In the genomic region with DNA sequence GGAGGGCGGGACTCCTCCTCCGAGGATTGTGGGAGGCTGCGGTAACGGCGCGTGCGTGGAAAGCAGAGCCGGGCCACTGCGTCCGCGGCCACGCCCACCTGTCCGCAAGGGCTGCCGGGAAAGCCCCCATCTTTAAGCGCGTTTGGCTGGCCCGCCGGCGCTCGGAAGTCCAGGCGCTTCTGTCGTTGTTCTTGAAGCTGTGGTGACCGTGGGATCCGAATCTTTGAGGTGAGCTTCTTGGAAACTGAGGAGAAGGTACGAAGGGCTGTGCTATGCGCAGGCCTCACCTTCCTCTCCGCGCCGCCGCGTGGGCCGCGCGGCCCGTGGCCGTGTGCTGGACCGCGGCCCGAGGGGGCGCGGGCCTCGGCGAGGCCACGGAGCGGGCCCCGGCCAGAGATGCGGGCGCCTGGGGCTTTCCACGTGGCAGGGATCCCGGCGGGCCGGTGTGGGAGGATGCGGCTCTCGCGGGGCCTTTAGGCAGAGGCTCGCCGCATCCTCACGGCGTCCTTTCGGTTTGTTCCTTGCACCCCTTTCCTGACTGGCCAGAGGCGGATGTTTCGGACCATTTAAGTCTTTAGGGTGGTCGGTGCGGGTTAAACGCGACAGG, we compare ENCODE assay signal across 8 mouse cellular contexts. TPM values are rescaled to one million over a fixed set of nuclear protein-coding genes. Genes with fewer than 3 reads are reported as not detected.
A peak's percentile ranks its signal among the peaks of the same experiment; 100 is the strongest.
DNase-seq lines count a peak whose midpoint lies in the region; ATAC-seq and TF ChIP-seq lines count a peak whose summit lies in the region.

A gene (plus strand): TSS at position 78 of the 607 bp plus-strand sequence.

- ATAC-seq in heart, embryonic 15.5 days (replicated peaks; ENCODE audit: insufficient number of reproducible peaks, insufficient read depth, low FRiP score, low read depth) = peak; percentile 95
- ATAC-seq in liver, embryonic 14.5 days (ENCODE audit: insufficient read depth) = peak; percentile 95
- peak; percentile 89 for ATAC-seq in neural tube, embryonic 11.5 days (ENCODE audit: insufficient read depth, low FRiP score, low TSS enrichment)
- ATAC-seq in stomach, postnatal 0 days (ENCODE audit: low FRiP score, low TSS enrichment) = peak; percentile 93

- no peaks in the 10 kb centered on the region for H3K9me3 ChIP-seq in heart, embryonic 15.5 days (replicated peaks)
- no peaks in the 10 kb centered on the region for H3K9me3 ChIP-seq in liver, embryonic 14.5 days (ENCODE audit: control insufficient read depth, low read length)
- no peaks in the 10 kb centered on the region for H3K9me3 ChIP-seq in neural tube, embryonic 11.5 days (ENCODE audit: control insufficient read depth, low read length)
- no peaks in the 10 kb centered on the region for H3K9me3 ChIP-seq in stomach, postnatal 0 days (ENCODE audit: control insufficient read depth, low read length)

- no peak for TF ChIP-seq EP300 in liver, embryonic 14.5 days (IDR thresholded peaks at IDR 0.05; ENCODE audit: low read depth)
- TF ChIP-seq EP300 in stomach, postnatal 0 days (optimal IDR thresholded peaks at IDR 0.05) = no peak

- H3K4me2 ChIP-seq in heart, embryonic 15.5 days = peak within 1 kb of the TSS; percentile 67
- peak within 1 kb of the TSS; percentile 92 for H3K4me2 ChIP-seq in liver, embryonic 14.5 days (ENCODE audit: low read depth)
- H3K4me2 ChIP-seq in neural tube, embryonic 11.5 days (ENCODE audit: low read depth) = peak within 1 kb of the TSS; percentile 75
- H3K4me2 ChIP-seq in stomach, postnatal 0 days (replicated peaks; ENCODE audit: low read depth) = peak within 1 kb of the TSS; percentile 58

- no peaks in the 10 kb centered on the region for H3K4me1 ChIP-seq in brown adipose tissue, adult 24 weeks (ENCODE audit: control insufficient read depth, insufficient read depth, insufficient read length, low read length)
- peaks cover 8% of the 10 kb centered on the region for H3K4me1 ChIP-seq in heart, embryonic 15.5 days (replicated peaks)
- H3K4me1 ChIP-seq in liver, embryonic 14.5 days (replicated peaks; ENCODE audit: control insufficient read depth in 2 of 2, insufficient read depth in 2 of 2, low read length in 1 of 2) = peaks cover 5% of the 10 kb centered on the region in 2 experiments; a peak in 3 of 4 replicates
- peaks cover 4% of the 10 kb centered on the region for H3K4me1 ChIP-seq in neural tube, embryonic 11.5 days (ENCODE audit: control insufficient read depth, insufficient read depth, low read length)
- H3K4me1 ChIP-seq in stomach, postnatal 0 days (replicated peaks; ENCODE audit: control insufficient read depth, insufficient read depth) = no peaks in the 10 kb centered on the region; the same call in 1 of the 2 replicates

- H3K9ac ChIP-seq in heart, embryonic 15.5 days = peak within 1 kb of the TSS; percentile 91
- H3K9ac ChIP-seq in liver, embryonic 14.5 days (replicated peaks) = peak within 1 kb of the TSS; percentile 99
- H3K9ac ChIP-seq in neural tube, embryonic 11.5 days (ENCODE audit: low read length) = peak within 1 kb of the TSS; percentile 99
- peak within 1 kb of the TSS; percentile 99 for H3K9ac ChIP-seq in stomach, postnatal 0 days (ENCODE audit: low read length)

- H3K4me3 ChIP-seq in brown adipose tissue, adult 24 weeks (ENCODE audit: insufficient read depth, low read depth, low read length) = peak within 1 kb of the TSS; percentile 93
- peak within 1 kb of the TSS; percentile 86 for H3K4me3 ChIP-seq in heart, embryonic 15.5 days
- H3K4me3 ChIP-seq in liver, embryonic 14.5 days (ENCODE audit: insufficient read depth in 1 of 2, low read depth in 2 of 2, low read length in 2 of 2) = peak within 1 kb of the TSS; percentile 96 to 100
- peak within 1 kb of the TSS; percentile 99 for H3K4me3 ChIP-seq in neural tube, embryonic 11.5 days (ENCODE audit: low read depth, low read length)
- H3K4me3 ChIP-seq in stomach, postnatal 0 days (ENCODE audit: low read depth, low read length) = peak within 1 kb of the TSS; percentile 100

- no peaks in the 10 kb centered on the region for H3K27me3 ChIP-seq in heart, embryonic 15.5 days
- H3K27me3 ChIP-seq in liver, embryonic 14.5 days (ENCODE audit: control insufficient read depth, insufficient read depth, low read length) = no peaks in the 10 kb centered on the region
- H3K27me3 ChIP-seq in neural tube, embryonic 11.5 days (ENCODE audit: control insufficient read depth, insufficient read depth, low read length) = no peaks in the 10 kb centered on the region
- no peaks in the 10 kb centered on the region for H3K27me3 ChIP-seq in stomach, postnatal 0 days (ENCODE audit: control insufficient read depth, insufficient read depth, low read length)

- H3K27ac ChIP-seq in brown adipose tissue, adult 24 weeks (replicated peaks; ENCODE audit: low read depth, low read length) = peak within 1 kb of the TSS; percentile 79
- H3K27ac ChIP-seq in heart, embryonic 15.5 days = peak within 1 kb of the TSS; percentile 91
- H3K27ac ChIP-seq in liver, embryonic 14.5 days = peak within 1 kb of the TSS; percentile 82
- peak within 1 kb of the TSS; percentile 84 for H3K27ac ChIP-seq in neural tube, embryonic 11.5 days (ENCODE audit: low read depth, low read length)
- peak within 1 kb of the TSS; percentile 96 for H3K27ac ChIP-seq in stomach, postnatal 0 days (replicated peaks)

- DNase-seq in CD4-positive, CD25-positive, alpha-beta regulatory T cell, adult 2 months (ENCODE audit: low read depth, low spot score) = peak; percentile 97
- peak; percentile 76 for DNase-seq in fibroblast of lung, adult 2 months (ENCODE audit: low read depth)
- peak; percentile 97 for DNase-seq in kidney, postnatal 25 days
- peak; percentile 85 to 87 (median 87) for DNase-seq in liver, embryonic 14.5 days (ENCODE audit: low read depth in 3 of 3, low spot score in 3 of 3)
- peak; percentile 94 for DNase-seq in neural tube, embryonic 11.5 days (ENCODE audit: low spot score)
- DNase-seq in stomach, postnatal 0 days (ENCODE audit: low spot score) = peak; percentile 94

- TF ChIP-seq CTCF in liver, embryonic 14.5 days (IDR thresholded peaks at IDR 0.05; ENCODE audit: low read depth) = no peak
- TF ChIP-seq CTCF in stomach, postnatal 0 days (IDR thresholded peaks at IDR 0.05; ENCODE audit: low read depth) = no peak

- under 1% methylated on average over 64 of the region's 66 CpGs for WGBS in heart, embryonic 15.5 days
- under 1% methylated on average over 60 of the region's 66 CpGs for WGBS in liver, embryonic 14.5 days (ENCODE audit: insufficient replicate concordance)
- WGBS in neural tube, embryonic 11.5 days = under 1% methylated on average over 63 of the region's 66 CpGs
- WGBS in stomach, postnatal 0 days = under 1% methylated on average over 66 of the region's 66 CpGs

- H3K36me3 ChIP-seq in heart, embryonic 15.5 days = peaks cover 9% of the 10 kb centered on the region
- H3K36me3 ChIP-seq in liver, embryonic 14.5 days (replicated peaks; ENCODE audit: control insufficient read depth, insufficient read depth, low read depth) = peaks cover 9% of the 10 kb centered on the region
- no peaks in the 10 kb centered on the region for H3K36me3 ChIP-seq in neural tube, embryonic 11.5 days (ENCODE audit: control insufficient read depth, insufficient read depth, low read length)
- no peaks in the 10 kb centered on the region for H3K36me3 ChIP-seq in stomach, postnatal 0 days (ENCODE audit: control insufficient read depth, insufficient read depth, low read length)

RNA-seq across cellular contexts. Expression of the gene that starts here (rescaled TPM):
- polyA plus RNA-seq in brown adipose tissue, adult 24 weeks (2012; ENCODE audit: insufficient read depth, insufficient read length, missing spikeins) = 116 and 117 TPM in 2 replicates
- 173 and 201 TPM in 2 replicates for polyA plus RNA-seq in heart, embryonic 15.5 days (2015; fragmentation: Nextera tagmentation; extraction: Ambion mirVana)
- 26.2 and 76.5 TPM in 2 replicates for polyA plus RNA-seq in liver, embryonic 14.5 days (2012; rRNA removed)
- 161 and 170 TPM in 2 replicates for polyA plus RNA-seq in liver, embryonic 14.5 days (2014; fragmentation: Nextera tagmentation; extraction: Ambion mirVana)
- 378 and 404 TPM in 2 replicates for polyA plus RNA-seq in neural tube, embryonic 11.5 days (2014; fragmentation: Nextera tagmentation; extraction: Ambion mirVana)
- polyA plus RNA-seq in stomach, postnatal 0 days (2015; fragmentation: Nextera tagmentation; extraction: Ambion mirVana) = 161 and 203 TPM in 2 replicates

Comparison
In these comparisons a context has a peak if more than half of its experiments do, and no peak if none do; other contexts are left out.
1. Peak in every context shown above with its lines: DNase-seq, ATAC-seq, H3K4me3 ChIP-seq and H3K27ac ChIP-seq.